Comparison of ENCODE assay signal across 29 mouse cellular contexts in the genomic region with DNA sequence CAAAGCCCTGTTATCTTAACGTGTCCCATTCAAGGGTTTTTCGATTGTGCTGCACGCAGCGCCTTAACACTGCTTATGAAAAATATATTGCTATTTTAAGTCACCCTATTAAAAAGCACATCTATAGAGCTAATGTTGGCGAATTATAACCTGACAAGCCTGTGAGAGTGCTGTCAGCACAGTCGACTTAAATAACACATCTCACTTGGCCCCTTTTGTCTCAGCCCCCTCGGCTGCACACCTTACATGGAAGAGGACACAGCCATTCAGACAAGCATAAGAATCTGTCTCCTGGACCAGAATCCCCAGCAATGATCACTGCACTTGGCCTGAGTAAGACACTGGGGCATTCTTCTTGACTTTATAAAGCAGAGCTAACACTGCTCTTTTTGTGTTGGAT. TPM values are rescaled to one million over a fixed set of nuclear protein-coding genes. Genes with fewer than 3 reads are reported as not detected.
DNase-seq lines count a peak whose midpoint lies in the region; ATAC-seq and TF ChIP-seq lines count a peak whose summit lies in the region.
"Had no signal": no experiment of that assay in that cellular context is flagged by ENCODE, and none has a peak within 500 bp of the region (broad histone marks: within the 10 kb centered on the region; RNA-seq: fewer than 3 reads in every experiment).

No protein-coding gene starts in this region.

- no peak for TF ChIP-seq CTCF in midbrain, postnatal 0 days (IDR thresholded peaks at IDR 0.05)

- no peak for ATAC-seq in forebrain, embryonic 14.5 days
- ATAC-seq in forebrain, embryonic 13.5 days, result no peak
- no peak; the same call in 1 of the 2 replicates for ATAC-seq in heart, embryonic 11.5 days (replicated peaks; ENCODE audit: insufficient number of reproducible peaks, low FRiP score, low TSS enrichment)
- peak; percentile 77 for ATAC-seq in heart, embryonic 16.5 days (replicated peaks; ENCODE audit: extremely low read depth, insufficient read depth, low FRiP score)
- no peak for ATAC-seq in midbrain, embryonic 14.5 days (ENCODE audit: low FRiP score, low TSS enrichment)
- ATAC-seq in midbrain, postnatal 0 days (ENCODE audit: low FRiP score), result no peak
- ATAC-seq: activated CD4-positive, CD25-positive, alpha-beta regulatory T cell, adult 4 months; midbrain, embryonic 16.5 days had no signal

- H3K4me3 ChIP-seq in forebrain, embryonic 14.5 days (ENCODE audit: low read depth, low read length), result no peak overlapping the region
- no peak overlapping the region for H3K4me3 ChIP-seq in forebrain, embryonic 13.5 days
- no peak overlapping the region for H3K4me3 ChIP-seq in heart, embryonic 11.5 days (ENCODE audit: low read depth, low read length)
- no peak overlapping the region for H3K4me3 ChIP-seq in heart, embryonic 16.5 days (ENCODE audit: low read length)
- no peak overlapping the region for H3K4me3 ChIP-seq in midbrain, embryonic 14.5 days (replicated peaks; ENCODE audit: low read depth, low read length)
- H3K4me3 ChIP-seq in midbrain, postnatal 0 days (ENCODE audit: low read depth, low read length), result no peak overlapping the region
- H3K4me3 ChIP-seq: embryonic facial prominence, embryonic 10.5 days; embryonic facial prominence, embryonic 15.5 days; kidney, embryonic 15.5 days; myocyte had no signal

- no peaks in the 10 kb centered on the region for H3K9me3 ChIP-seq in forebrain, embryonic 14.5 days (replicated peaks; ENCODE audit: control insufficient read depth, low read length)
- H3K9me3 ChIP-seq in forebrain, embryonic 13.5 days (replicated peaks), result peaks cover 4% of the 10 kb centered on the region
- no peaks in the 10 kb centered on the region for H3K9me3 ChIP-seq in heart, embryonic 11.5 days (replicated peaks; ENCODE audit: control insufficient read depth, low read length)
- peaks cover 5% of the 10 kb centered on the region; the same call in 1 of the 2 replicates for H3K9me3 ChIP-seq in heart, embryonic 16.5 days (replicated peaks; ENCODE audit: control insufficient read depth, low read length)
- H3K9me3 ChIP-seq in midbrain, embryonic 14.5 days (ENCODE audit: control insufficient read depth, low read length), result no peaks in the 10 kb centered on the region
- no peaks in the 10 kb centered on the region for H3K9me3 ChIP-seq in midbrain, postnatal 0 days (ENCODE audit: low read length)
- H3K9me3 ChIP-seq: embryonic facial prominence, embryonic 15.5 days; kidney, embryonic 15.5 days had no signal

- 0 out of 2 replicates have a peak, but pooled peaks cover 3% of the 10 kb centered on the region for H3K36me3 ChIP-seq in forebrain, embryonic 14.5 days (ENCODE audit: control insufficient read depth, insufficient read depth, low read length)
- H3K36me3 ChIP-seq in forebrain, embryonic 13.5 days (ENCODE audit: poor library complexity, severe bottlenecking), result peaks cover 5% of the 10 kb centered on the region; the same call in 1 of the 2 replicates
- H3K36me3 ChIP-seq in heart, embryonic 11.5 days (ENCODE audit: control insufficient read depth, insufficient read depth, low read length), result no peaks in the 10 kb centered on the region
- peaks cover 4% of the 10 kb centered on the region; the same call in 1 of the 2 replicates for H3K36me3 ChIP-seq in heart, embryonic 16.5 days (ENCODE audit: control insufficient read depth, insufficient read depth)
- no peaks in the 10 kb centered on the region for H3K36me3 ChIP-seq in midbrain, embryonic 14.5 days (ENCODE audit: control insufficient read depth, insufficient read depth, low read length)
- no peaks in the 10 kb centered on the region for H3K36me3 ChIP-seq in midbrain, postnatal 0 days (ENCODE audit: insufficient read depth, low read length)
- H3K36me3 ChIP-seq: embryonic facial prominence, embryonic 10.5 days; embryonic facial prominence, embryonic 15.5 days had no signal

- no peak overlapping the region for H3K9ac ChIP-seq in forebrain, embryonic 14.5 days (ENCODE audit: low read length)
- no peak overlapping the region for H3K9ac ChIP-seq in forebrain, embryonic 13.5 days
- H3K9ac ChIP-seq in heart, embryonic 11.5 days (ENCODE audit: low read depth, low read length), result no peak overlapping the region
- no peak overlapping the region for H3K9ac ChIP-seq in heart, embryonic 16.5 days (ENCODE audit: low read length)
- no peak overlapping the region for H3K9ac ChIP-seq in midbrain, embryonic 14.5 days (replicated peaks; ENCODE audit: low read length)
- H3K9ac ChIP-seq in midbrain, postnatal 0 days (replicated peaks; ENCODE audit: low read length, poor library complexity, severe bottlenecking), result no peak overlapping the region
- H3K9ac ChIP-seq: embryonic facial prominence, embryonic 15.5 days; hindbrain, embryonic 14.5 days; kidney, embryonic 15.5 days; liver, embryonic 14.5 days had no signal

- no peaks in the 10 kb centered on the region for H3K4me1 ChIP-seq in forebrain, embryonic 14.5 days (ENCODE audit: control insufficient read depth, insufficient read depth, low read length)
- H3K4me1 ChIP-seq in forebrain, embryonic 13.5 days, result 0 out of 2 replicates have a peak, but pooled peaks cover 10% of the 10 kb centered on the region
- H3K4me1 ChIP-seq in heart, embryonic 11.5 days (ENCODE audit: control insufficient read depth, insufficient read depth, low read length), result peaks cover 16% of the 10 kb centered on the region
- peaks cover 22% of the 10 kb centered on the region for H3K4me1 ChIP-seq in heart, embryonic 16.5 days (ENCODE audit: control insufficient read depth, insufficient read depth, low read length)
- 0 out of 2 replicates have a peak, but pooled peaks cover 7% of the 10 kb centered on the region for H3K4me1 ChIP-seq in midbrain, embryonic 14.5 days (ENCODE audit: control insufficient read depth, insufficient read depth, low read length)
- H3K4me1 ChIP-seq in midbrain, postnatal 0 days (ENCODE audit: insufficient read depth, low read length), result no peaks in the 10 kb centered on the region

- no peak overlapping the region for H3K4me2 ChIP-seq in forebrain, embryonic 14.5 days (ENCODE audit: low read length)
- H3K4me2 ChIP-seq in forebrain, embryonic 13.5 days, result no peak overlapping the region
- H3K4me2 ChIP-seq in heart, embryonic 11.5 days, result no peak overlapping the region; the same call in 1 of the 2 replicates
- peak overlapping the region; percentile 27 for H3K4me2 ChIP-seq in heart, embryonic 16.5 days (ENCODE audit: low read depth, low read length)
- H3K4me2 ChIP-seq in midbrain, embryonic 14.5 days (ENCODE audit: low read length), result no peak overlapping the region
- H3K4me2 ChIP-seq in midbrain, postnatal 0 days (ENCODE audit: low read depth, low read length, poor library complexity, severe bottlenecking), result no peak overlapping the region
- H3K4me2 ChIP-seq: embryonic facial prominence, embryonic 15.5 days; hindbrain, embryonic 14.5 days; kidney, embryonic 15.5 days had no signal

- H3K27me3 ChIP-seq in forebrain, embryonic 14.5 days (replicated peaks; ENCODE audit: control insufficient read depth, insufficient read depth, low read length), result no peaks in the 10 kb centered on the region
- no peaks in the 10 kb centered on the region for H3K27me3 ChIP-seq in forebrain, embryonic 13.5 days
- no peaks in the 10 kb centered on the region for H3K27me3 ChIP-seq in heart, embryonic 11.5 days (ENCODE audit: control insufficient read depth, insufficient read depth, low read length)
- no peaks in the 10 kb centered on the region for H3K27me3 ChIP-seq in heart, embryonic 16.5 days (ENCODE audit: control insufficient read depth, insufficient read depth, low read length)
- H3K27me3 ChIP-seq in midbrain, embryonic 14.5 days (ENCODE audit: control insufficient read depth, insufficient read depth, low read length), result no peaks in the 10 kb centered on the region
- no peaks in the 10 kb centered on the region for H3K27me3 ChIP-seq in midbrain, postnatal 0 days (ENCODE audit: insufficient read depth, low read length)
- H3K27me3 ChIP-seq: CH12.LX; embryonic facial prominence, embryonic 15.5 days; kidney, embryonic 15.5 days had no signal

- peak overlapping the region; percentile 23; the same call in 1 of the 2 replicates for H3K27ac ChIP-seq in forebrain, embryonic 14.5 days (ENCODE audit: low read depth, low read length)
- no peak overlapping the region for H3K27ac ChIP-seq in forebrain, embryonic 13.5 days
- H3K27ac ChIP-seq in heart, embryonic 11.5 days (ENCODE audit: low read depth, low read length), result peak overlapping the region; percentile 31; the same call in 1 of the 2 replicates
- H3K27ac ChIP-seq in heart, embryonic 16.5 days (ENCODE audit: low read length), result peak overlapping the region; percentile 78
- H3K27ac ChIP-seq in midbrain, embryonic 14.5 days (replicated peaks; ENCODE audit: low read depth, low read length), result peak overlapping the region; percentile 42; the same call in 1 of the 2 replicates
- H3K27ac ChIP-seq in midbrain, postnatal 0 days (ENCODE audit: low read depth, low read length), result no peak overlapping the region
- H3K27ac ChIP-seq: embryonic facial prominence, embryonic 10.5 days; embryonic facial prominence, embryonic 15.5 days; hindbrain, embryonic 14.5 days; kidney, embryonic 15.5 days; liver, embryonic 14.5 days; macrophage had no signal

- 70% methylated on average over 7 of the region's 7 CpGs for WGBS in forebrain, embryonic 14.5 days
- WGBS in forebrain, embryonic 13.5 days, result 70% methylated on average over 7 of the region's 7 CpGs
- 42% methylated on average over 7 of the region's 7 CpGs for WGBS in heart, embryonic 11.5 days (ENCODE audit: insufficient replicate concordance)
- 41% methylated on average over 7 of the region's 7 CpGs for WGBS in heart, embryonic 16.5 days
- WGBS in midbrain, embryonic 14.5 days, result 65% methylated on average over 7 of the region's 7 CpGs
- 56% methylated on average over 7 of the region's 7 CpGs for WGBS in midbrain, postnatal 0 days

- DNase-seq in forebrain, embryonic 14.5 days (ENCODE audit: low spot score), result no peak
- no peak for DNase-seq in heart, postnatal 10 days
- no peak for DNase-seq in heart, adult 11 months
- DNase-seq in midbrain, embryonic 14.5 days, result no peak
- DNase-seq in midbrain, postnatal 0 days (ENCODE audit: low spot score), result no peak
- DNase-seq: adrenal gland, adult 2 months; adrenal gland, postnatal 36 days; cerebellum, adult 8-10 months; cerebellum, postnatal 25 days; gastrocnemius, postnatal 25 days; kidney, adult 18-20 months; liver; lung, adult 2 months; lung, postnatal 10 days; thymus, adult 2 months; thymus, postnatal 36 days had no signal

- intact Hi-C loops in heart, postnatal 10 days (cut with DNase I), result no loop called here

RNA-seq across cellular contexts. Expression of a gene that starts 30.7 kb away (rescaled TPM):
- 4.3 and 6.6 TPM in 2 replicates for polyA plus RNA-seq in forebrain, embryonic 14.5 days (2014; fragmentation: Nextera tagmentation; extraction: Ambion mirVana)
- 7.7 and 8.7 TPM in 2 replicates for polyA plus RNA-seq in forebrain, embryonic 13.5 days (2015; fragmentation: Nextera tagmentation; extraction: Ambion mirVana)
- polyA plus RNA-seq in heart, embryonic 11.5 days (2014; fragmentation: Nextera tagmentation; extraction: Ambion mirVana), result 3.4 and 6.4 TPM in 2 replicates
- 10 to 100 TPM; 40.6 to 49.1 TPM for total RNA-seq in heart, postnatal 10 days (2021)
- polyA plus RNA-seq in heart, embryonic 16.5 days (2015; fragmentation: Nextera tagmentation; extraction: Ambion mirVana), result 7.2 and 7.7 TPM in 2 replicates
- 7.3 and 8.7 TPM in 2 replicates for polyA plus RNA-seq in midbrain, embryonic 14.5 days (2014; fragmentation: Nextera tagmentation; extraction: Ambion mirVana)
- total RNA-seq in midbrain, postnatal 0 days (2014; rRNA removed), result 26.6 and 31.4 TPM in 2 replicates
- 9.3 and 12.0 TPM in 2 replicates for polyA plus RNA-seq in midbrain, postnatal 0 days (2015; fragmentation: Nextera tagmentation; extraction: Ambion mirVana)

Comparison
In these comparisons a context has a peak if more than half of its experiments do, and no peak if none do; other contexts are left out.
1. H3K27ac ChIP-seq: peak in forebrain, embryonic 14.5 days (single experiment), heart, embryonic 11.5 days (single experiment), heart, embryonic 16.5 days (single experiment) and midbrain, embryonic 14.5 days (single experiment); none in forebrain, embryonic 13.5 days (single experiment) and midbrain, postnatal 0 days (single experiment).